Mouse (Mus musculus) embryonic stem cell, embryonic (primary cell): ENCODE measurements around the gene Rprml.

ENCODE experiments used
- CTCF ChIA-PET, 4 experiments: fragments of 300-600 bp in 2 of 4; fragments of 350-600 bp in 2 of 4; sonication (Branson Sonifier 250); formaldehyde crosslinking; loops; one replicate each; lab custom pipeline; 2022; ENCODE audit warnings: inconsistent platforms in 2 of 4; lab: Charles Lee
- POLR2A ChIA-PET, 4 experiments: fragments of 300-600 bp in 2 of 4; fragments of 350-600 bp in 2 of 4; sonication (Branson Sonifier 250); formaldehyde crosslinking; loops; one replicate each; lab custom pipeline; 2022; ENCODE audit warnings: antibody characterized with exemption in 4 of 4, inconsistent platforms in 1 of 4; lab: Charles Lee

Gene Rprml

GRCm38 (mm10) chr11:103649301-103649982 is at the start of gene Rprml:
Gene Rprml (plus strand): TSS chr11:103649570.
- CTCF ChIA-PET: interaction anchor here (0.6 to 4.0 kb wide), 13 partner anchors 9 to 640 kb away, joined by 3 to 31 read pairs (median 3); partner anchors contain the start of gene Lyzl6 (in 1 of the 4)
- POLR2A ChIA-PET: interaction anchor here in 2 of 4 experiments (0.5 to 1.8 kb wide), 3 partner anchors 10 to 73 kb away, joined by 3 to 5 read pairs (median 4); no protein-coding TSS in a partner anchor

DNA sequence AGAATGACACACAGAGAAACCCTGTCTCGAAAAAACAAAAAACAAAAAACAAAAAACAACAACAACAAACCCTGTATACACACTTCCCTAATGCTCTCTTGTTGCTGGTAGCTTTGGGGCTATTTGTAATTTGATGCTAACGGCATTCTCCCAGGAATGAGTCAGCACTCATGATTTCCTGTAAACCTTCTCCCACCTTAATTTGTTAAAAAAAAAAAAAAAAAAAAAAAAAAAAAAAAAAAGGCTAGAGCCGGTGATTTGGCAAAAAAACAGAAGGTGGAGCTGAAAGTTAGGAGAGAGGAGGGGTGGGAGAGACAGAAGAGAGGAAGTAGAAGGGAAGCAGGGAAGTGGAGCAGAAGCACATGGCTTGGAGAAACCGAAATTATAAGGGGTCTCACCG is 42.8 kb upstream of the Rprml start:
- POLR2A ChIA-PET: interaction anchor here (0.5 to 0.8 kb wide), 7 partner anchors 16 to 714 kb away, joined by 3 to 4 read pairs (median 3); partner anchors contain the start of gene Rprml (in 1 of the 4)

DNA sequence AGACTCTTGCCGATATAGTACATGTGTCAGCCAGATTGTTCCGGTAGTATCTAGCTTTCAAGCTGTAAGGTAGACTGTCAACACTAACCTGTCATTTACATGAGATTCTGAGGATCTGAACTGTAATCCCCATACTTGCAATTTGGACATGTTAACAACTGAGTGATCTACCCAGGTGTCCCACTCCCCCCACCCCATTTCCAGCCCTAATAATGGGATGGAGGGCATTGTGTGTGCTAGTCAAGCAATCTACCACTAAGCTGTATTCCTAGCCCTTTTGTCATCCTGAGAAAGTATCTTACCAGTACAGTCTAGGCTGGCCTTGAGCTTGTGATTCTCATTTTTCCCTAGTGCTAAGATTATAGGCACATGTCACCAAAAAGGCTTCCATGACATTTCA is 38.6 kb upstream of the Rprml start:
- POLR2A ChIA-PET: no interaction called here
- CTCF ChIA-PET: no interaction called here

More for the DNA sequence above, 42.8 kb upstream of the Rprml start:
- CTCF ChIA-PET: interaction anchor here (0.5 to 0.9 kb wide), 6 partner anchors 33 to 505 kb away, joined by 3 to 4 read pairs (median 4); no protein-coding TSS in a partner anchor

- POLR2A ChIA-PET: no interaction called here
Measured at GRCm38 (mm10) chr11:103621040-103621439, 28.3 kb upstream of the Rprml start, which contains the start of gene Gm884. Gene Gm884 (minus strand): TSS chr11:103621140.

DNA sequence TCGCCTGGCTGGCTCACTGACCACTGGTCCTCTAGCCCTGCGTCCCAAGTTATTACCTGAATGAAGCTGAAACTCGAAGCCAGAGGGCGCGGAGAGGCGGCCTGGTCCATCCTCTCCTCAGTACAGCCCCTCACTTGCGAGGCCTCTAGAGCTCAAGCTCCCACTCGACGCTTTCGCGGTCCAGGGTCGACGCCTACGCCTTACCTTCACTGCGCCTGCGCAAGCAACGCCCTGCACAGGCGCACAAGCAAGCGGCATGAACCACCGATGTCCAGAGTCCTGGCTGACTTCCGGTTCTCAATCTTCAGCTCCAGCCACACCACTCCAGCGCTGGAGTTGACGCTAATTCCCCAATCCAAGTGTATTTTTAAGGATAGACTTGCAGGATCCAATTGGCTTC is 21.9 kb upstream of the Rprml start:
- ChIA-PET POLR2A (interaction anchor here (0.6 to 1.5 kb wide), 4 partner anchors 12 to 594 kb away, joined by 3 to 6 read pairs (median 4); no protein-coding TSS in a partner anchor), CTCF (interaction anchor here in 2 of 4 experiments (1.3 to 1.6 kb wide), 3 partner anchors 12 to 49 kb away, joined by 3 to 9 read pairs (median 5); no protein-coding TSS in a partner anchor)

More at GRCm38 (mm10) chr11:103621040-103621439, 28.3 kb upstream of the Rprml start, which contains the start of gene Gm884:
- CTCF ChIA-PET: interaction anchor here in 1 of 4 experiments (0.6 kb wide), 2 partner anchors 119 to 695 kb away, joined by 6 to 7 read pairs; no protein-coding TSS in a partner anchor

DNA sequence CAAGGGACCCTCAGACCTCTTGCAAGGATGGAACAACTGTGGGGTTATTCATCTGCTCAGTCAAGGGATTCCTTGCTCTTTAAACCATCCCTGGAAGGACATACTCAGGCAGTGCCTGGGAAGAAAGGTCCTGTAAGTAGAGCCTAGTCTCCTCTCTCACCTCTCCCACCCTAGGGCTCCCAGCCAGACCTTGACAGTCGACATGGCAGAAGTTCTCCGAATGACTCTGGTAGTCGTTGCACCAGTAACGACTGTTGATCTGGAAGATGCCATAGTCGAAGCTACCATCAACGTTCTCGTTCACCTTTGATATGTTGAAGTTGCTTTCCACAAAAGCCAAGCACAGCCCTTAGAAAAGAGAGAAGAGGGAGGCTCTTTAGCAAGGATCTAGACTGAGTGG is 14.6 kb upstream of the Rprml start:
- ChIA-PET CTCF (interaction anchor here in 1 of 4 experiments (0.6 kb wide), 1 partner anchor 300 kb away, joined by 6 read pairs; no protein-coding TSS in a partner anchor), POLR2A (no interaction called here)

DNA sequence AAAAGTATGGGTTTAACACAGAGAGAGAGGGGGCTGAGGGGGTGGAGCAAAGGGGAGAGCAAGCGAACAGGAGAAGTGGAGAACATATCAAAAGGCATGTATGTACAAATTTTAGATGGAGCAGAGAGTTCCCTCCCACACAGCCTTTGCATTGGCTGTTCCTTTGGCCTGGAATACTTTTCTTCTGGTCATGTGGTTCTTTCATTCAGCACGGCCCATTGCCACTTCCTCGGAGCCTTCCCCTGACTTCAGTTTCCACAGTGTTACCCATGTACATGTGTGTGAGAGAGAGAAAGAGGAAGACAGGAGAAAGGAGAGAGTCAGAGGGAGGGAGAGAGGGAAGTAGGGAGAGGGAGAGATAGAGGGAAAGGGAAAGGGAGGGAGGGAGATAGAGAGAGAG is 13.9 kb upstream of the Rprml start:
- ChIA-PET POLR2A (interaction anchor here in 1 of 4 experiments (0.7 kb wide), 1 partner anchor 22 kb away, joined by 3 read pairs; no protein-coding TSS in a partner anchor), CTCF (no interaction called here)

DNA sequence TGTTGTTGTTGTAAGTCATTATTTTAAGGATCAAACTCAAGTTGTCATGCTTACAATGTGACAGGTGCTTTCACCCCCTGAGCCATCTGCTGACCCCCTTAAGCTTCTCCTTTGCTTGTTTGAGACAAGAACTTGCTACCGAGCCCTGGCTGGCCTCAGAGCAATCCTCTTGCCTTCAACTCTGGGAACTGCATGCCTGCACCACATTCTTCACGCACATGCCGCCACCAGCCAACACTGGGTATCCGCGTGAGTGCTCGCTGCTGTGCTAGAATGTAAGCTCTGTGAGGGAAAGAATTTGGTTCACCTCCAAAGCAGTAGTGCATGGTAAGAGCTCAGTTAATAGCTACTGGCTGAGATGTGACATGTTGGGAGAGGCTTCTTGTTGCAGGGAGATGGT is 13.1 kb upstream of the Rprml start:
- ChIA-PET POLR2A (interaction anchor here in 1 of 4 experiments (1.4 kb wide), 1 partner anchor 12 kb away, joined by 3 read pairs; no protein-coding TSS in a partner anchor), CTCF (no interaction called here)

DNA sequence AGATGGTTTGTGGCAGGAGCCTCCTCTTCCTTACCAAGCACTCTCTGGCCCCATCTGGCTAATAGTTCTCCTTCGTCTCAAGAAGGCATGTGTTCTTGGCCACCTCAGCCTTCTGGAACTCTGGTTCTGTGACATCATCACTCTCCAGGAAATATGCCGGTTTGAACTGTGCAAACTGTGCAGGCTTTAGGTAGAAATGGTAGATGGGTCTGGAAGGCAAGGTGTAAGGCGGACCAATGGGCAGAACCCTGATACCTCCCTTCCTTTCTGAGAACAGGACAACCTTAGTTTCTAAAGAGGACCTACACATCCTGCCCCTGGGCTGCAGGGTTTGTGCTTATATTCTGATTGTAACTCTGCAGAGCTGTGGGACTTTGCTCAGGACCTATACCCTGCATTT is 10.6 kb upstream of the Rprml start, which contains the start of gene Lyzl6:
Lyzl6 (minus strand) TSS at position 101 of the 400 bp plus-strand sequence.
- ChIA-PET CTCF (interaction anchor here (0.6 to 2.3 kb wide), 57 partner anchors 9 to 686 kb away, joined by 3 to 32 read pairs (median 4); partner anchors contain the start of genes Rprml (in 4 of the 4), Gosr2 (in 1 of the 4) and Wnt9b (in 1 of the 4)), POLR2A (interaction anchor here in 3 of 4 experiments (0.6 to 1.3 kb wide), 5 partner anchors 9 to 285 kb away, joined by 3 to 5 read pairs (median 3); no protein-coding TSS in a partner anchor)

- POLR2A ChIA-PET: interaction anchor here (0.6 to 1.4 kb wide), 15 partner anchors 10 to 546 kb away, joined by 3 to 7 read pairs (median 3); no protein-coding TSS in a partner anchor
- CTCF ChIA-PET: interaction anchor here (0.5 to 2.3 kb wide), 97 partner anchors 9 to 1869 kb away, joined by 3 to 32 read pairs (median 4); partner anchors contain the start of genes Rprml (in 4 of the 4), Gosr2 (in 1 of the 4) and Wnt9b (in 1 of the 4)
Measured at GRCm38 (mm10) chr11:103639407-103639946, 9.9 kb upstream of the Rprml start.

GRCm38 (mm10) chr11:103643211-103643610 is 6.2 kb upstream of the Rprml start:
- POLR2A ChIA-PET: interaction anchor here in 1 of 4 experiments (1.2 to 1.5 kb wide), 2 partner anchors 10 to 14 kb away, joined by 3 read pairs; no protein-coding TSS in a partner anchor
- CTCF ChIA-PET: no interaction called here

- CTCF ChIA-PET: no interaction called here
- POLR2A ChIA-PET: interaction anchor here in 1 of 4 experiments (0.7 kb wide), 1 partner anchor 93 kb away, joined by 3 read pairs; no protein-coding TSS in a partner anchor
Measured at GRCm38 (mm10) chr11:103645731-103646130, 3.6 kb upstream of the Rprml start.

GRCm38 (mm10) chr11:103646301-103646700 is 3.1 kb upstream of the Rprml start:
- ChIA-PET CTCF (interaction anchor here in 1 of 4 experiments (4.0 kb wide), 1 partner anchor 7 kb away, joined by 30 read pairs; the partner anchor contains the start of gene Lyzl6), POLR2A (interaction anchor here in 1 of 4 experiments (0.7 kb wide), 1 partner anchor 93 kb away, joined by 3 read pairs; no protein-coding TSS in a partner anchor)

DNA sequence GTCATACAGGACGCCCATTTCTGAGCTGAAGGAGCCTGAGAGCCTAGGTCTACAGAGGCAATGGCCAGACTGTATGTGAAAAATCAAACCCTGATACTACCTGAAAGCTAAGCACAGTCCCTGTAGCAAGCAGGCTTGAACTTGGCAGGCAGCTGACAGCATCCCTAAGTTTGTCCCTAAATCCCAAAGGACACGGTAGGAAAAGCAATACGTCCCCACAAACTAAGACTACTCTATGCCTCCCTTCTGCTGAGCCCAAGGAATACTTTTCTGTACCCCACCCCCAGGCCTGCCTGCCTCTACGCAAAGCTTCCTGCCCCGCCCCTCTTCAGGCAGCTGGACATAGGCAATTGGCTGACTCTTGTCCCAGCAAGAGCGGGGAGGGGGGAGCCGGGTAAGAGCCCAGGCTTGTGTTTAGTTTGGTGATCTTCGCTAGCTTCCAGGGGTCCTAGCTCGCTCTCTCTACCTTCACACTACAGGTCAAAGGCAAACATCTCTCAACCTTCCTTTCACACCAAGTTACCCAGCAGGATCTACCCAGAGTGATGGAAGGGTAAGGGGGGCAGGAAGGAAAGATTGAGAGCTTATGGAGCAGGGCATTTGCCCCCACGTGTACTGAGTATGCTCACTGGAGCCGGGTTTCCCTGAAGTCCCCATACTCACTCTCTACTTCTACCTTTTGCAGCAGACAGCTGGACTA is 1.3 kb upstream of the Rprml start:
- ChIA-PET CTCF (interaction anchor here (0.5 to 4.0 kb wide), 10 partner anchors 8 to 723 kb away, joined by 3 to 31 read pairs (median 4); partner anchors contain the start of gene Lyzl6 (in 1 of the 4)), POLR2A (interaction anchor here in 2 of 4 experiments (0.6 to 1.5 kb wide), 8 partner anchors 9 to 235 kb away, joined by 3 to 5 read pairs (median 3); partner anchors contain the start of gene Plekhm1 (in 1 of the 2))

DNA sequence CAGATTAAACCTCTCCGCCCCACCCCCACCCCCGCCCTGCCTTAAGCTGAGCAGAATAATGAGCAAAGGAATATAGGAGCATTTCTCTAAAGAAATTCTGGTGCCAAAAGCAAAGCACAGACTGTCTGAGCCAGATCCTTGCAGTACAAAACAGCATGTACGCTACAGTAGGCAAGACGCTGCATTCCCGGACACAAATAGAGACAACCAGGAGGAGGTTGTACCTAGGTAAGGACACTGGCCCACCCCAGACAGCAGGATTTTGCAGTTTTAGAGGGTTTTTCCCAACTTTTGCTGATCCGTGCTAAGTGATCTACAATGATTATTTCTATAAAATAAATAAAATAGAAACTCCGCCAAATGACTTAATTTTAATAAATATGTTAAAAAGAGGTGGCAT is 714 bp upstream of the Rprml start:
- CTCF ChIA-PET: interaction anchor here (0.5 to 4.0 kb wide), 14 partner anchors 9 to 475 kb away, joined by 3 to 31 read pairs (median 3); partner anchors contain the start of gene Lyzl6 (in 1 of the 4)
- POLR2A ChIA-PET: interaction anchor here in 2 of 4 experiments (0.6 to 1.5 kb wide), 8 partner anchors 8 to 236 kb away, joined by 3 to 5 read pairs (median 3); partner anchors contain the start of gene Plekhm1 (in 1 of the 2)

- ChIA-PET POLR2A (interaction anchor here in 3 of 4 experiments (0.5 to 1.8 kb wide), 4 partner anchors 9 to 153 kb away, joined by 3 to 5 read pairs (median 4); no protein-coding TSS in a partner anchor), CTCF (interaction anchor here (0.6 to 4.0 kb wide), 8 partner anchors 10 to 1589 kb away, joined by 3 to 31 read pairs (median 4); partner anchors contain the start of gene Lyzl6 (in 1 of the 4))
Measured at GRCm38 (mm10) chr11:103649983-103650493, 668 bp downstream of the Rprml start.

DNA sequence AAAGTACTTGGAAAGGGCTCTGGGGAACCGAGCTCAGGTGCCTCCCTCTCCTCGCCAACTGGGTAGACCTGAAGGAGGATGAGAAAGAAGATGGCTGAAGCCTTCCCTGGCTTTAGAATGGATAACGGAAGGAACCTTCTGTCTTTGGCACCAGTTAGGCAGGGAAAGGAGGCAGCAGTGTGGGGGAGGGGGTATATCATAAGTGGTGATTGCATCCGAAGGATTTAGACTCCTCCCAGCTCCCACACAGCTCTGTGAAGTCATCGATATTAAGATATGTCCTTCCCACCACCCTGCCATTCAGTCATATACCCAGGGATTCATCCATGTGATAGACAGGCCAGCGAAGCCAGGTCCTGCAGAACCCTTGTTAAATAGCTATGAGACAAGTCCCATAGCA is 2.1 kb downstream of the Rprml start:
- CTCF ChIA-PET: no interaction called here
- POLR2A ChIA-PET: interaction anchor here in 1 of 4 experiments (1.8 kb wide), 1 partner anchor 8 kb away, joined by 5 read pairs; no protein-coding TSS in a partner anchor
